Mouse (Mus musculus) T-cell, adult 2 months (primary cell): ENCODE data around the gene Nxn.

Source experiments
- DNase-seq: peaks from one replicate; pipeline ENCODE4 v3.0.0; 2022; ENCODE audit warnings: low spot score

Nxn gene

GRCm38 (mm10) chr11:76361422-76361821 lies 37.5 kb downstream of the Nxn start:
- DNase-seq = no peak

DNA sequence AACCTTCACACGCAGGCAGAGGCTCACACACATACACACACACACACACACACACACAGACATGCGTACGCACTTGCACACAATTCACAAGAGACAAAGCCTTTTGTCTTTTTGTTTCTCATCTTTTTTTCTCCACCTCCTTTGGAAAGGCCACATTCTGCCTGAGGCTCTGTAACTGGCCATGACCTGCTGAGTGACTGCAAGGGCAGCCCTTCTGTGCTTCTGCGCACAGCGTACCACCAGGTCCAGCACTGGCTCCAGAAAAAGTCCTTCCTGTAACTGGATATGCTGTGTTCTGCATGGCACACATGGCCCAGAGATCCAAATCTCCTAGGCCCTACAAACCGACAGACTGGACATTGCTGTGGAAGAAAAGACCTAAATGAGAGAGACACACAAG lies 38.7 kb downstream of the Nxn start:
- no peak for DNase-seq

DNA sequence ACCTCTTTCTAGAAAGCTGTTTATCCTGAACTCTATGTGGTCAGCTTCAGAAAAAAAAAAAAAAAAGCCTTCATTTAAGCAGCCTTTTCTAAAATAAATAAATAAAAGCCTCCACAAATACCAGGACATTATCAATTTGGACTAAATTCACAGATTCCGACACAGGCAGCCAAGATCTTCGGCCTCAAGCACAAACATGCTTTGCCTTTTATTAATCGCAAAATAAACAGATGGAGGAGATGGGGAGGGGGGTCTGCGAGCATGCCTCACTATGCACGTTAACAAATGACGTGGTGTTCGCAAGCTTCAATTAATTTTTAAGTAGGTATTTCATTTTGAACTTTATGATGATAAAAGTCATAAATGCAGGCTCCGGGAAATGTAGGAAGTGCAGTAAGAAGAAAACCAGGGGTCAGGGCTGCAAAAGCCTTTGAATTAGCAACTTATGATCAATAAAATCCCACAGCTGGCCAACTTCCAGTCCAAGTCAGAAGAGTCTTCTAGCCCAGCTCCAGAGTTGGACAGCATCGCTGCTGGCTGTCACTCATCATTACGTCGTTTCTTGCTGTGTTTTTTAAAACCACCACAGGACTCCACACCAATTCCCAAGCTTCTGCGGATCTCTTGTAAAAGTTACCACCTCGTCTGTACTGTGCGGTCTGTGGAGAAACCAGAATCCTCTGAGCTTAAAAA lies 40.2 kb downstream of the Nxn start:
- no peak for DNase-seq

DNA sequence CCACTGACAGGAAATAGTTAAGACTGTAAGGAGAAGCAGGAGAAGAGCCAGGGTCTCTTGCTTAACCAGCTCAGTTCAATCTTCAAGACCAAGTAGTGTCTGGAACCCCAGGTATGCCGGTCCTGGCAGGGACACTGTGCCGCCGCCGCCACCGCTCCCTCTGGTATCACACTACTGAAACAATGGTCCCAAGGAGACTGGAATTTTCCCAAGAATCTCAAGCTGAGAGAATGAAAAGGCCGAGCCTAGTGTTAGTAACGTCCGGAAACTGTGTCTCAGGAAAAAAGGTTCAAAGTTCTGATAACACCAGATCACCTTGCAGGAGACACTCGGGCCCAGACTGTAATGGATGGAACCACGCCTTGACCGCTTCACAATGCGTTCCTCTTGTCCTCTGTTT lies 41.5 kb downstream of the Nxn start:
- DNase-seq = no peak

DNA sequence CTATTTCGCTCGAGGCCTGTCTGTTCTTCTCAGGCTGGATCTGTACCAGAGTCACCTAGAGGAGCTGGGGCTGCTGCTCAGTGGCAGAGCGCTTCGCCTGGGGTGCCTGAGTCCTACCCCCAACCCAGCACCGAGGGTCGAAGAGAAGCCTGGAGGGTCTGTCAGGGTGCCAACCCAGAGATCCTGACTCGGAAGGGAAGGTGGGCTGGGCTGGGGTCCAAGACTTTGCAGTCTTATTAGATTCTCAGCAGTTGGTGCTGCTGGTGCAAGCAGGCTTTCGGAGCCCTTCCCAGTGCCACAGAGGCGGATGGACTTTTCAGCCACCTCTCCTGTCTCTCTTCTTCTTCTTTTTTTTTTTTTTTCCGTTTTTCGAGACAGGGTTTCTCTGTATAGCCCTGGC lies 42.8 kb downstream of the Nxn start:
- no peak for DNase-seq

- no peak for DNase-seq
Measured at GRCm38 (mm10) chr11:76355425-76355824, 43.5 kb downstream of the Nxn start.

DNA sequence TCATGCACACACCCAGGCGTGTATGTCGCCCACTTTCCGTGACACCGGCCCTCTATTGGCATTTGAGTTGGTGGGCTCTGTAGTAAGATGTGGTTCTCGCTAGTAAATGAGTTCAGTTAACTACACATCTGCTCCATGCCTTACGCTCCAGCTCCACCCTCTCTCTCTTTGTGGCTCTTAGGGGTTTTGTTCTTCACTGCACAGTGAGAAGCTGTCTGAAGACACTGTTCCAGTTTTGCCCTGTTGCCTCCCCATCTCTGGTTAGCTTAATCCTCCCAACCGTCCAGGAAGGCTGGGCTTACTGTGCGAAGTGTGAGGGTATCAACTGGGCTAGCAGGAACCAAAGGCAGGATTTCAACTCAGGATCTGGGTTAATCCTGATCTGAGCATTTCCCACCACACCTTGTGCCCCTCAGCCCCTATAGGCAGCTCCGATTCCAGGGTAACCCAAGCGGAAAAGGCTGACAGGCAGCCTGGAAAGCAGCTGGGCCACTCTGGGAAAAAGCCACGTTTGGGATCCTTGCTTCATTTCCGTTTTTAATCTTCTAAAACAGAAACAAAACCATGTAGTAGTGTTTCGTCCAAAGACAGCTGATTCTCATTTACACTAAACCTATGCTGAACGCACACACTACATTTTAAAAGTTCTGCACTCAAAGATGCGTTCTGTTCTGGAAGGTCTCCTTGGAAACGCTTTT lies 45.9 kb downstream of the Nxn start:
- no peak for DNase-seq

DNA sequence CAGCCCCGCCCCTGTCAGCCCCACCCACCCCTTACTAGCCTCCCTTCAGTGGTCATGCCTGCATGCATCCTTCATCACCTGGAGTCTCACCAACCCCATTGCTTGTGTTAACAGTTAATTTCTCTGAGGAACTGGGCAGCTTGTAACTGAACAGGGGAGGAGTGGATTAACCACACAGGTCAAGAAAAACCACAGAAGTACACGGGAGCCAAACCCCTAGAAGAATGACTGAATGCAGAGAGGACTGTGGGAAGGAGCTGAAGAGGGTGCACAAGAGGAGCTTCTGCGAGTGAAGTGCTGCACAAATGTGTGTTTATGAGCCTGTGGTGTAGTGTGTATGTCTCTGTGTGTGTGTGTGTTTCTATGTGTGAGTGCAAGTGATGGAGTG lies 47.3 kb downstream of the Nxn start:
- no peak for DNase-seq

DNA sequence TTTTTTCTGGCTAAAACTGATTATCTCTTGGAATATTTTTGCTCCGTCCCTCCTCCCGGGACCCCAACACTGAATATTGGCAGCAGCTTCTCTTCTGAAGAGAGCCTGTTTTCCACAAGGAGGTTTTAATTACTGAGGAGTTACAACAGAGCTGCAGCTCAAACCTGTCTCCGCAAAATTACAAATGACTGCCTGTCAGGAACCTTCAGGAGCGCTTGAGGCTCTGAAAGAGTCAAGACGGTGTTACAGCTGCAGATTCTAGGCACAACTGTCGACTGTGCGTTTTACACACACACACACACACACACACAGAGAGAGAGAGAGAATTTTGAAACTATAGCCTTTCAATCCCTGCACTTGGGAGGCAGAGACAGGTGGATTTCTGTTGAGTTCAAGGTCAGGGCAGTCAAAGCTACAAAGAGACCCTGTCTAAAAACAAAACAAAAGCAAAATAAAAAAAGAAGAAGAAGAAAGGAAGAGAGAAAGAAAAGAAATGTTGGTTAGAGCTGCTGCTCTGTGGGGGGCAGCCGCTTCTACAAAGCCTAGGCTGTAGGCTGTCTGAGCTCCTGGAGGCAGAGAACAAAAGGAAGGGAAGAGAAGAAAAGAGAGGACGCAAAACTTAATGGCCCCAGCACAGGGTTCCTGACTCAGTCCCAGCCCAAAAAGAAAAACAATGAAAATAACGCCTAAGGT lies 47.9 kb downstream of the Nxn start:
- no peak for DNase-seq

DNA sequence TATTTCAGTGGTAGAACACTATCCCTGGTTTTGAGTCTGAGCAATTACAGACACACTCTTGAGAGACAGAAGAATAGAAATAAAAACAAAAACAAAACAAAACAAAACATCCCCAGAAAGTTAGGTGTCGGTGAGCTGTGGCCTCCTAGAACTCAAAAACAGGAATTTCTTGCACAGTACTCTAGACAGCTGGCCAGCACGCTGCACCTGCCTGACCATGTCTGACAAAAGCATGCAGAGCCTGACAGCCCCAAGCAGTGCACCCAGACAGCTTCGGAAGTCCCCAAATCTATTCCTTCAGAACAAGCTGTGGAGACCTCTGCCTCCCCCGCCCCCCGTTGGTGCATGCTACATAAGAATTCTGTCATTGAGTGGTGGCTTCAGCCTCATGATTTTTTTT lies 49.1 kb downstream of the Nxn start:
- no peak for DNase-seq

- no peak for DNase-seq
Measured at GRCm38 (mm10) chr11:76347589-76347988, 51.4 kb downstream of the Nxn start.

DNA sequence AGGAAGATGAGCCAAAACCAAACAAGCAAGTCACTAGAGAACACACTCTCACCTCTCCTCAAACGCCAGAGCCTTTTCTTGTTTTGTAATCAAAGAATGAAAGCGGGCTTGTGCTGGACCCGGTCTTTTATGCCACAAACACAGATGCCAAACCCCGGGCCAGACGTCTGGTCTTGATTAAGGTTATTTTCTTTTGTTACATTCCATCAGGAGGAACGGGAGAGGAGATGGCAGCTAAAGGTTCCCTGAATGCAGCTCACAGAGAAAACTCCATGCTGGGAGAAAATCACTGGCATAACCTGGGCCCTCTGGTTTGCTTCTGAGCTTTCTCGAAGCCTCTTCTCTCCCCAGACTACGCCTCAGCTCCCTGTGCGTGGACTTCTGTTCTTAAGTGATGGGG lies 55.9 kb downstream of the Nxn start:
- DNase-seq = no peak

GRCm38 (mm10) chr11:76341884-76342645 lies 56.9 kb downstream of the Nxn start:
- DNase-seq = no peak

DNA sequence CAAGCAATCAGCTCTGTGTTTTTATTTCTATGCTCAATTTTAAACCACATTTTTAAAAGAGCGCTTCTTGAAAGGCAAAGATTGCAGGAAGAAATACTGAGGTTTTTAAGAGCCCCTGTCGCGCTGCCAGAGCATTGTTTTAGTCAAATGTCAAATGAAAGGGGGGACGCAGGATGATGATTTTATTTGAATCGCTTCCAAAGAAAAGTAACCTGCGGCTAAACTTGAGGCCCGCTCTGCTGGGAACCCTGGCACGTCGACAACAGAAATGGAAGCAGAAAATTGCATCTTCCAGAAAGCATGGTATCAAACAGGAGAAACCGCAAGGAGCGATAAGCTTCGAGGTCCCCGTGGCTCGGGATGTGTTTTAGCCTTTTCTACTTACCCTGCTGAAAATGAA lies 57.8 kb downstream of the Nxn start:
- DNase-seq = no peak

- no peak for DNase-seq
Measured at GRCm38 (mm10) chr11:76339830-76340229, 59.1 kb downstream of the Nxn start.

DNA sequence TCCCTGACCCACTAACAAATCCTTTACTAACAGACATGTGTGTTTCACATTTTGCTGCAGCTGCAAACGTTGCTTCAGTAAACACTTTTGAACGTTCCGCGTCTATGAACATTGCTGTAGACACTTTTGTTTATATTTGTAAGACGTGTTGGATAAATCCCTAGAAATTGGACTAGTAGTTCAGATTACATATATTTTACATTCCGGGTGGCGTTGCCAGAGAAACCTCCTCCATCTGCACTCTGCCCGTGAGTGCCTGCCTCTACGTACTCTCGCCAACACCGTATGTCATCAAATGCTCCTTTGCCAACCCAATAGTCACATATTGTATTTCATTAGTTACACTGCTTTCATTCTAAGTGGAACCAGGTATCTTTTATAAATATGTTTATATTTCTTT lies 59.8 kb downstream of the Nxn start:
- no peak for DNase-seq

DNA sequence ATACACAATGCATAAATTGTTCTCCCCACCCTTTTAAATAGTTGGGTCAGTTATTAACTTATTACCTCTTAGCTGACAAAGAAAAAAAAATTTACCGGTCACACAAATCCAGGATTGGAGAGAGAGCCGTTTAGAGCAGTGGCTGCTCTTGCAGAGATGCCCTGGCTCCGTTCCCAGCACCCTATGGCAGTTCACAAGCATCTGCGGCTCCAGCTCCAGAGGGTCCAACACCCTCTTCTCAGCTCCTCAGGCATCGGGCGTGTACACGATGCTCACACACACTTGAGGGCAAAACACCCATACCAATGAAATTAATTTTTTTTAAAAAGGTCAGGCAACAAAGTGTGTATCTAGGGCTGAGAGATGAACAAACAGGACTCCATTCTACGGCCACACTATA lies 60.3 kb downstream of the Nxn start:
- DNase-seq = no peak

- DNase-seq = no peak
Measured at GRCm38 (mm10) chr11:76337764-76338163, 61.2 kb downstream of the Nxn start.

DNA sequence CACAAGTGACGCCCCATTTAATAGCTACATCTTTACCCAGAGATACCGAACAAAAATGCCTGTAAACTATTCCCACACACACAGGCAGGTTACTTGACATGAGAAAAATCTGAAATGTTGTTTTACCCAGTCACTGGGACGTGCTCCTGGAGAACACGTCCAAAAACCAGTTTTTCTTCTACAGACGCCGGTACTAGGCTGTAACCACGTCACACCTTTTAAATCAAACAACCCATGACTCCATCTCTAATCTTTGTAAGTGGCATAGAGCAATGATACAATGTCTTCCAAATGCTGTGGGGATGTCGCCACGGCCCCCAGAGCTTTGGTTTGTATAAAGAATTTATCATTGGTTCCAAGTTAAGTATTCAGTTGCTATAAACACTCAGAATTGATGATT lies 61.7 kb downstream of the Nxn start:
- no peak for DNase-seq

- no peak for DNase-seq
Measured at GRCm38 (mm10) chr11:76336224-76336623, 62.7 kb downstream of the Nxn start.

- no peak for DNase-seq
Measured at GRCm38 (mm10) chr11:76334966-76335365, 64.0 kb downstream of the Nxn start.

DNA sequence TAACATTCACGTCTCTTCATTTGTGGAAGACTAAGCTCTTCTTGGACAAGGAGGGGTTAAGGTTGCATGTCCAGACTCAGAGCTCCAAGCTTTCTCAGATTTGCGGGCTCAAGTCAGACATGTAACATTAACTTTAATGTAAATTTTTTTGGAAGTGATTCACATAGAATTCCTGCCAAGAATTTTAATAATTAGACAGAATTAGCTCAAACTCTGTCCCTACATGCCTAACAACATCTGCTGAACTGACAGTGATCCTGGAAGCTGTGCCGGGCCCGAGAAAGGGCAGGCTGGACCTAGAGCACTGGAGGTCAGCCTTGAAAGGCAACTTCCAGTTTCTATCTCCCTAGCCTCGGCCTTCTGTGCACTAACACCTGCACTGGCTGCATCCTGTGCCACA lies 66.7 kb downstream of the Nxn start:
- no peak for DNase-seq
